Mouse (Mus musculus) spleen, adult 12 weeks (tissue): ENCODE data around the gene Tvp23b.

Source experiments
- DNase-seq: peaks from one replicate; pipeline ENCODE4 v3.0.0; 2022; ENCODE audit warnings: low spot score

Tvp23b gene

GRCm38 (mm10) chr11:62901699-62902323 is 22.6 kb downstream of the Tvp23b start:
- DNase-seq, result no peak

- no peak for DNase-seq
Observed at GRCm38 (mm10) chr11:62903871-62904495, 24.7 kb downstream of the Tvp23b start.

DNA sequence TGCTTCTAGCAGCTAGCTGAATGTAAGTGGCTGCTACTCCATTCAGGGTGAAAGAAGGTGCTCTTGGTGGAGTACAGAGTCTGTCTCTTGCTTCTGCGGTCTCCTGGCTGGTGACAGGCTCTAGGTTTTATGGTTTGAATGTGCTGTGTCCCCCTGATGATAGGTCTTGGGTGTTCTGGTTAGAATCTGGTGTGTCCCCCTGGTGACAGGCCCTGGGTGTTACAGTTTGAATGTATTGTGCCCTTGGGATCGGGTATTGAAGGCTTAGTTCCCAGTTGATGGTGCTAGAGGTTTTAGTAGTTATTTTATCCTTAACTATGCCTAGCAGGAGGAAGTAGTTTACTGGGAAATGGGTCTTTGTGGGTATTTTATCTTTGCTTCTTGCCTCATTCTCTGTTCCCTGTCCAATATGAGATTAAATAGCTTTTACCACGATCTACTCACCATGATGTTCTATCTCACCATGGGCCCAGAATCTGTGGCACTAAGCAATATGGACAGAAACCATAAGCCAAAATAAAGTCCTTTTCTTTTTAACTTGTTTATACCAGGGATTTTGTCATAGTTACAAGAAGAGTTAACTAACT is 30.6 kb downstream of the Tvp23b start:
- no peak for DNase-seq

GRCm38 (mm10) chr11:62911362-62911761 is 32.1 kb downstream of the Tvp23b start:
- DNase-seq, result no peak

DNA sequence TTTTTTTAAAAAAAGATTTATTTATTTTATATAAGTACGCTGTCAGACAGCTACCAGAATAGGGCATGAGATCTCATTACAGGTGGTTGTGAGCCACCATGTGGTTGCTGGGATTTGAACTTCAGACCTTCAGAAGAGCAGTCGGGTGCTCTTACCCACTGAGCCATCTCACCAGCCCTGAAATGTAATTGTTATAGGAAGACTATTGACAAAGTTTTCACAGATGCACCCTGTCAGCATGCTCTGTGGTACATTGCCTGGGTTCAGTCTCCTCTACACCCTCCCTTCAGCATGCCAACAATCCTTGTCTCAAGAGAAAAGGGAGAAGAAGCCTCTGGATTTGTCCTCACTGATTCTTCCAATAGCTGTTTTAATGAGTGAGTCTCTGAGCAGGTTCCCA is 33.9 kb downstream of the Tvp23b start:
- DNase-seq, result no peak

GRCm38 (mm10) chr11:62914532-62914931 is 35.3 kb downstream of the Tvp23b start:
- no peak for DNase-seq

- DNase-seq, result no peak
Observed at GRCm38 (mm10) chr11:62915486-62915885, 36.2 kb downstream of the Tvp23b start.

DNA sequence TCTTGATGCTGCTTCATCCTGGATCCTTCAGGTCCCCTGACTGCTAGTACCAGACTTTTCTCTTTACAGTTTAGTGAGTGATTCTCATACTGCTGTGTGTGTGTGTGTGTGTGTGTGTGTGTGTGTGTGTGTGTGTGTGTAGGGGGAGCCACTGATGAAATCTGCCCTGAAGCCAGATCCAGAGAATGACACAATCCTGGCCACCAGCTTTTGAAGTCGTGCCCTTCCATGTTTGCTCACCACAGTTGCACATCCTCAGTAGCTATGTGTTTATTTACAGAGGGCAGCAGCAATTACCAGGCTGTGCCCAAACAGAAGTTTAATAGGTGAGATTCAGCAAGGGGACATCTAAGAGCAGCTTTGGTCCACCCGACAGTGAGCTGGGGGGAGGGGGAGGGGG is 37.5 kb downstream of the Tvp23b start:
- DNase-seq, result no peak

DNA sequence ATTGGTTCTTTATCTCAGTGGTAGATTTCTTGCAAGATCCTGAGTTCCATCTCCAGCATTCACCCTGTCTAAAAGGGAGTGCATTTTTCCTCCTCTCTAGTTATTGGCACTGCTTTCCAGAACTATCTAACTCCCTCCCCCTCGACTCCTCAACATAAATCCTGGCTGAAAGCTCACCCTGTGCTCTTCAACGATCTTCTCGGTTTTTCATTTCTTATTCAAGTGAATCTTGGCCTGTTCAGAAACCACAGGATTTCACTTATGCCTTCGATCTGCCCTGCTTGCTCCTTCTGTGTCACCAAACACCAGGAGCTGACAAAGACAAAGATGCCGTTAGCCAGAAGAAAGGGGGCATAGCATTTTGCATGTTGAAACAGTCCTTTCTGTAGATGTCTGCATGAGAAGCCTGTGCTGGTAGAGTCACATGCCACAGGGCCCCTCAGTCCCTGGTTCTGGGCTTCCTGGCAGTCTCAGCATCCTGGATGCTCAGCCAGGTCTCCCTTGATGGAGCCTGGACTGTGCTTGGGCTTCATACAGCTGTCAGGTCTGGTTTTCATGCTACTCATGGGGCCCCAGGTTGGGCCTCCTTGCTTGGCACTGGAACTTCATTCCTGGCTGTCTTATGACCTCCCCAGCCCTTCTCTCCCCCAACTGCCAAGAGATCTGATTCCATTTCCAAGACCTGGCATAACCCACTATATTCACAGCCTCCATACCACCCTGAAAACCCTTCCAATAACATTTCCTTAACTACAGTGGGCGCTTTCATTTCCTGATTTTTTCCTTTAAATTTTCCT is 40.9 kb downstream of the Tvp23b start:
- DNase-seq, result no peak

- no peak for DNase-seq
Observed at GRCm38 (mm10) chr11:62920743-62921050, 41.4 kb downstream of the Tvp23b start.

DNA sequence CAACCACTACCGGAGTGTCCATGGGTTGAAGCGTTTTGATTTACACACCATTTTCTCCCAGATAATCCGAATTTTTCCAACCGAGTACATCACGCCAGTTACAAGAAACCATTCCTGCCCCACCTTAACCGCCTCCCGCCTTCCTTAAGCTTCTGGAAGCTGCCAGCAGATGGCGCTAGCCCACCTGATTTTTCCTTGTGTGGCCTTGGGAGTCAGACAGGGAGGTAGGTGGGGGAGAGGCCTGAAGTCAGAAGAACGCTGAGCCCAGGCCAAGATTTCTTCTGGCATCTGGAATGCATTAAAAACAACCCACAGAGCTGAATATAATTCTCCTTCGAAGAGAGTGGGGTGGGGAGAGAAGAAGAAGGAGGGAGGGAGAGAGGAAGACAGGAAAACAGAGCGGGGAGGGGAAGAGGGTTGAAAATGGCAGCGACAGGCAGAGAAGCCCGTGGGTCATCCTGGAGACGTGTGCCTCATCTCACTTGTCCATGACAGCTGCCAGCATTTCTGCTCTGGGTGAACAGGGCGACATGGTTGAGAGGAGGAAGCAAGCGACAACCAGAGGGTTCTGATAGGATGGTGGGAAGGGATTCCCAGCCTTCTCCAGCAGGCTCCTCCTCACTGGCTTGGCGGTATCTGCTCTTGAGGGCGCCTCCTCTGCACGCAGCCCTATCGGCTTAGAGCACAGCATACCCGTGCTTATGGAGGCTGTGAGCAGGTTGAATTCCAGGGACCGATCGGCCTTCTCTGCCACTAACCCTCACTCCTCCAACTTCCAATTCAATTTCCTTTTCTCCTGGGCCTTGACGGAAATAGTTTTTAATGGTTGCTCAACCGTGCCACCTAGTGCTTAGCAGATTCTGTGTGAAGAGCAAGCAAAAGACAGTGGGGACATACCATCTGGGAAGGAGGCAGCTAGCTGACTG is 42.1 kb downstream of the Tvp23b start:
- no peak for DNase-seq

GRCm38 (mm10) chr11:62924091-62924761 is 45.0 kb downstream of the Tvp23b start:
- no peak for DNase-seq

GRCm38 (mm10) chr11:62929799-62930198 is 50.5 kb downstream of the Tvp23b start:
- no peak for DNase-seq

- no peak for DNase-seq
Observed at GRCm38 (mm10) chr11:62930574-62930973, 51.3 kb downstream of the Tvp23b start.

GRCm38 (mm10) chr11:62931141-62931540 is 51.9 kb downstream of the Tvp23b start:
- DNase-seq, result no peak

GRCm38 (mm10) chr11:62933099-62933498 is 53.8 kb downstream of the Tvp23b start:
- DNase-seq, result no peak

DNA sequence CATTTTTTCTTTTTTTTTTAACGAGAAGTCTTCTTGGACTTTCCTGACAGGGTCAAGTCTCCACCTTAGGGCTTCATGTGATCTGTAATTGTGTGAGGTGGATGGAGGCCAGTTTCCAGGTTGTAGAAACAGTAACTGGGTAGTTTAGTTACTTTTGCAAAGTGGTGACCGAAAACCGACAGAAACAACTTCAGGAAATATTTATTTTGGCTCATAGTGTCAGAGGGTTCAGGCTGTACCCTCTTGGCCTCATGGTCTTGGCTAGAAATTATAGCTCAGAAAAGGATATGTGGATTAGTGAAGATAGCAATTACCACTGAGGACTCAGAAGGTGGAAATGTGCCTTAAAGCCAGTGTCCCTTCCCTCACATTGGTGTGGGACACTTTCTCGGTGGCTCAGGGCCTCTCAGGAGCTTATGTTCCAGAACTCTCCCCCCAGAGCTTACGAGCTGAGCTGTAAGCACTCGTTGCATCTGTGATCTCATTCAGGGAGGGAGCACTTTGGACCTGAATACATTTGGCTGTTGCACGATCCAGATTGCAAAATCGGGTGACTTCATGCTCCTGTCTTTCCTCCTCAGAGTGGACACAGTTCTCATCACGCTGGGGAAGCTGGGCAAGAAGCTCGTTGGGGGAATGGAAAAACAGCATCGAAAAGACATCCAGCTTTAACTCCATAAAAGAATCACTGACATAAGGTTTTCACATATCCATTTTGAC is 55.7 kb downstream of the Tvp23b start:
- no peak for DNase-seq

- no peak for DNase-seq
Observed at GRCm38 (mm10) chr11:62937986-62938385, 58.7 kb downstream of the Tvp23b start.

DNA sequence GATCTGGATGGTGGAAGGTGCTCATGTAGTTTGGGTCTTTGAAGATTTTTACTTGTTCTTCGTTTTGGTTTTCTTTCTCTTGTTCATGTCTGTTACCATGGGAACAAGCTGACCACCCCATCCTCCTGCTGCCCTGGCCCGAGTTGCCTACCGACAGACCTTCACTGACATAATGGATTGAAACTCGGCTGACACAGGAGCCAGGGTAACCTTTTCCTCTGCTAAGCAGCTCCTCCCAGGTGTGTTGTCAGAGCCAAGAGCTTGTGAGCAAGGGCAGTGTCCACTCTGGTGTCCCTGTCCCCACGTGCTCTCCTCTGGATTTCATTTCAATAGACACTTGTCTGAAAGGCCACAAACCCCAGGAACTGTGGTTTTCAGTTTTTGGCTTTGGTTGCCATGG is 59.7 kb downstream of the Tvp23b start:
- no peak for DNase-seq

DNA sequence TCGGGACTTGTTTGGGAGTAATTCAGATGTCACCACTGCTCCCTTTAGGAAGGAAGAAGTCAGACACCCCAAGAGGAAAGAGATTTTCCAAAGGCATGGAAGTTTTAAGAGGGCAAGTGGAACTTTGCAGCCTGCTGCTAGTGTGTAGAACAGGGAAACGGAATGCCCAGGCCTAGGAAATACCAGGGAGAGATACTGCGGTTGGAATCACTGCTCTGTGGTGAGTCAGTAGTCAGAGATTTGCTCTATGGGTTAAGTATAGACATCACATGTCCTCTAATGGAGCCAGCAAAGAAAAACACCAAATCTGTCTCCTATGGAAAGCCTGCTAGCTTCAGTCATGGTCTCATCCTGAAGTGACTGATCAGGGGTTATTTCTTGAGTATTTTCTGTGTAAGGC is 60.9 kb downstream of the Tvp23b start:
- DNase-seq, result no peak

DNA sequence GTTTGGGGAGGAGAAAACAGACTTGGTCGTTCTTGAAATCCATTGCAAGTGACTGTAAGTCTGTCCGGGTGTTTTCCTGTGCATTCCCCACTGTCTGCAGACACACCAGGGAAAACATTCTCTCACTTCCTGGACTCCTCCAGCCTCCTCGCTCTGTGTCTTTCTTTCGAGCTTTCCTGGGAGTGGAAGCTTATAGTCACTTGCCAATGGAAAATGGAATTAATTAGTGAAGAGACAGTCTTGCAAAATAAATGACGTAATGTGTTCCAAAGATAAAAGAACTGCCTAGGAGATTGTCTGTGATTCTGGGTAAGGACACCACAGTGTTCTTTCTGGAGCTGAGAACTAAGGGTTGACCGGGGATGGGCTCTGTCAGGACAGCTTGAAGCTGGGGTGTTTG is 64.3 kb downstream of the Tvp23b start:
- DNase-seq, result no peak
